Mouse (Mus musculus): ENCODE results near the gene Ubald2.
"Not testable (repeated sequence)": the region's sequence is repeated elsewhere in the genome, so short reads cannot be mapped to it uniquely, and the experiment has no call there.

The Ubald2 gene

GRCm38 (mm10) chr11:116459786-116460185 lies 25.9 kb downstream of the Ubald2 start:
- no peak for DNase-seq (ENCODE audit: low read depth, low spot score)

DNA sequence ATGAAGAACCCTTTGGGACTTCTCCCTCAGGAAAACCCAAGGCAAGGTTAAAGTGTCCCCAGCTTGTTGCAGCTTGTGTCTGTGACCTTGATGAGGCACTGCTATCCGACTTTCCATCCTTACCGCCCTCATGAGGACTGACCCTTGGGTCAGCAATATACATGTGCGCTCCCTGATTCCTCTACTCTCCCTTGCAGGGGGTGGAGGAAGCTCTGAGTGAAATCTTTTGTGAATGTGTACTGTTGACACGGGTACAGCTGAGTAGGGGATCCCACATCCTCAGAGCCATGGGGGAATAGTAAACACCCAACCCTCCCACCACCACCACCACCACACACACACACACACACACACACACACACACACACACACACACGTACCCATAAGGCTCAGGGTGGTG lies 29.4 kb downstream of the Ubald2 start:
- DNase-seq (ENCODE audit: low read depth, low spot score) = no peak

GRCm38 (mm10) chr11:116463833-116464232 lies 29.9 kb downstream of the Ubald2 start:
- peak; percentile 91 for DNase-seq (ENCODE audit: low read depth, low spot score)

- DNase-seq (ENCODE audit: low read depth, low spot score) = no peak
Observed at GRCm38 (mm10) chr11:116466141-116466540, 32.2 kb downstream of the Ubald2 start, which contains the start of gene Qrich2. Gene Qrich2, minus strand, starts transcription at chr11:116466241.

DNA sequence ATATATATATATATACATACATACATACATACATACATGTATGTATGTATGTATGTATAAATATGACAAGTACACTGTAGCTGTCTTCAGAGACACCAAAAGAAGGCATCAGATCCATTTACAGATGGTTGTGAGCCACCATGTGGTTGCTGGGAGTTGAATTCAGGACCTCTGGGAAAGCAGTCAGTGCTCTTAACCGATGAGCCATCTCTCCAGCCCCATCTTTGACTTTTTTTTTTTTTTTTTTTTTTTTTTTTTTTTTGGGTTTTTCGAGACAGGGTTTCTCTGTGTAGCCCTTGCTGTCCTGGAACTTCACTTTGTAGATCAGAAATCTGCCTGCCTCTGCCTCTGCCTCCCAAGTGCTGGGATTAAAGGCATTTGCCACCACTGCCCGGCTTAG lies 34.4 kb downstream of the Ubald2 start:
- not testable (repeated sequence) for DNase-seq (ENCODE audit: low read depth, low spot score)

DNA sequence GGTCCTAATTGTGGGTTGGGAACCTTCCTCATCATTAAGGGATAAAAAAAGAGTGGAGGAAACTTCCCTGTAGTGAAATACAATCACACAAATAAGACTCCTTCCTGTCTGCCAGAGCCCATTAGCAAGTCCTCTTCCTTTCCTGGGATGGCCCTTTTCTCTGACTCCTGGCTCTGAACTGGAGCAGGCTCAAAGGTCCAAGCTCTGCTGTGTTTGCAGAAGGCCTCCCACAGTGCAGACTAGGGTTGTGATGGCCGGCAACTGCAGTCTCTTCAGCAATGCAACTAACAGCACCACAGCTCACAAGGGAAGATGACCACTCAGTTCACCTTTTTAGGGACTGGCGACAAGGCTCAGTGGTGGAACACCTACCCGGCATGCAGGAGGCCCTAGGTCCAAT lies 36.4 kb downstream of the Ubald2 start:
- no peak for DNase-seq (ENCODE audit: low read depth, low spot score)

- no peak for DNase-seq (ENCODE audit: low read depth, low spot score)
Observed at GRCm38 (mm10) chr11:116470896-116471295, 37.0 kb downstream of the Ubald2 start.

GRCm38 (mm10) chr11:116472275-116472674 lies 38.4 kb downstream of the Ubald2 start:
- peak; percentile 43 for DNase-seq (ENCODE audit: low read depth, low spot score)

DNA sequence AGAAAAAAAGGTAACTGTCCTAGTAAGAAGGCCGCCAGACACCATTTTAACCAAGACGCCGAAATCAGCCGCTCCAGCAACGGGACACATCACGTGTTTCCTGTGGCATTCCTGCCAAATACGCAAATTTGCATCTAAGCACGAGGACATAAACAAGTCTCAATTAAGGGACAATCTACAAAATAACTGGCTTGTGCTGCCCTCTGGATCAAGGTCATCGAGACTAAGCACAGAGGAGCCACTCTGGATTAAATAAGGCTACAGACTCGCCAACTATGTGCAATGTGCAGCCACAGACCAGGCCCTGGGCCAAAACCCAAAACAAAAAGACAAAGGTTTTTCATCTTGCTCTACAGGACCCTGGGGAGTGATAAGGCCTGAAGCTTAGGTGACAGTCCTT lies 42.1 kb downstream of the Ubald2 start:
- DNase-seq (ENCODE audit: low read depth, low spot score) = peak; percentile 66

DNA sequence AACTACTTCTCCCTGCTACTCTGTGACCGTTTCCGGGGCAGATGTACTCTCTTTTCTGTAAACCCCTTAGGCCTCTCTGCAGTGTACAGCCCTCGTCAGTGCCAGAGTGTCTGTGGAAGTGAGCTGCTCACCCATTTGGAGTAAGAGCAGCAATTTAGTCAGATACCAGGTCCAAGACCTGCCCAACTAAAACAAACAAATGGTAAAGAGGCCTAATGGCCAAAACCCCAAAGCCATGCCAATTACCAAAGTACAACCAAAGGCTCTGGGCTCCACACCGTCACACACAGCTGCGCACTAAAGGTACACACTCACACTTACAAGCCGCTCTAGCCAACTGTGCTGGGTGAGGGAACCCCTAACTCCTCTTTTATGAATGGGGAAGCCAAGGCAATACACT lies 42.8 kb downstream of the Ubald2 start:
- no peak for DNase-seq (ENCODE audit: low read depth, low spot score)

GRCm38 (mm10) chr11:116477160-116477759 lies 43.4 kb downstream of the Ubald2 start:
- DNase-seq (ENCODE audit: low read depth, low spot score) = peak; percentile 77

- no peak for DNase-seq (ENCODE audit: low read depth, low spot score)
Observed at GRCm38 (mm10) chr11:116478978-116479377, 45.1 kb downstream of the Ubald2 start.

GRCm38 (mm10) chr11:116479832-116480231 lies 45.9 kb downstream of the Ubald2 start:
- DNase-seq (ENCODE audit: low read depth, low spot score) = no peak

DNA sequence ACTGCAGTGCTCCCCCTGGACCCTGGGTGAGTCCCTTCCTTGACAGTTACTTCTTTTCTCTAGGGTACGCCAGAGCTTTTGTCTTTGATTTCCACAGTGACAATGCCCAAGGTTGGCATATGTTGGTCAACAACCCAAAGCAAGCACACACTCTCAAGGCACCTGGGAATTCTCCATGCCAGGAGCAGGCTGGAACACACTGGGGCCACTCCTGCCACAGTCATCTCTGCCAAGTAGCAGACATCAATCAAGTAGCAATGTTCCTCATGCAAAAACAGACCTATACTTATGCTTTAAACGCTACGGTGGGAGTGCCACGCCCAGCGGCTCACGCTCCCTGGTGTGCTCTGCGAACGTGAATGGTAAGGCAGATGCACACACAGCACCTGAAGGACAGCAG lies 47.1 kb downstream of the Ubald2 start:
- DNase-seq (ENCODE audit: low read depth, low spot score) = peak; percentile 63

DNA sequence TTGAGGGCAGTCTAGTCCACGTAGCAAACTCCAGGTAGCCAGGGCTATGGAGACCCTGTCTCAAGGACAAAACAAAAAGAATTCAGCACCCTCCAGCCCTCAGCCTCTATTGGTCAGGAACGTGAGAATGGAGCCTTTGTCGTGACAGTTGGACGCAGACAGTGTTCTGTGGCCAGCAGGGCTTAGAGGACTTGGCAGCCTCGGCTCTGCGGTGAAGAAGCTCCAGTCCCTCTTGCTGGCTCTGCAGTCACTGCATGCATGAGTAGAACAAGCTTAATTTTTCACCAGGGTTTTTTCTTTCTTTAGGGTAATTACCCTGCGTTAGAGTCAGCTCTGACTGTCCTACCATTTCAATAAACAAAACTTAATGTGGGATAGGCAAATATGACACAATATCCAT lies 47.9 kb downstream of the Ubald2 start:
- DNase-seq (ENCODE audit: low read depth, low spot score) = peak; percentile 86

GRCm38 (mm10) chr11:116484261-116484660 lies 50.4 kb downstream of the Ubald2 start:
- DNase-seq (ENCODE audit: low read depth, low spot score) = no peak

DNA sequence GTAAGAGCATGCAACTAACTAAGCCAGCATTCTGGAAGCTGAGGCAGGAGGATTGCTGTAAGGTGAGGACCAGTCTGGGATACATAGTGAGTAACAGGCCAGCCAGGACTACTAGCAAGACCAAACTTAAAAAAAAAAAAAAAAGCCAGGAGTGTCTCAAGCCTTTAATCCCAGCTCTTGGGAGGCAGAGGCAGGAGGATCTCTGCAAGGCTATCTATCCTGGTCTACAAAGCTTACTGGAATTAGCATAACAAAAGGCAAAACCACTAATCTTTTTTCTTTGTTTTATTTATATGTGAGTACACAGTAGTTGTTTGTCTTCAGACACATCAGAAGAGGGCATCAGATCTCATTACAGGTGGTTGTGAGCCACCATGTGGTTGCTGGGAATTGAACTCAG lies 54.3 kb downstream of the Ubald2 start:
- no peak for DNase-seq (ENCODE audit: low read depth, low spot score)

Data from brain, adult 2 months (tissue).